Mouse (Mus musculus): Measurements from ENCODE around the gene Nrg3.

The Nrg3 gene

GRCm38 (mm10) chr14:39472790-39473761, at the start of gene Nrg3:
TSS of gene Nrg3 (minus strand) at chr14:39473088.
- DNase-seq, result no peak

GRCm38 (mm10) chr14:39508956-39509355, 36.1 kb upstream of the Nrg3 start:
- no peak for DNase-seq

GRCm38 (mm10) chr14:39473771-39474211, 903 bp upstream of the Nrg3 start:
- DNase-seq, result no peak

GRCm38 (mm10) chr14:39472146-39472751, 639 bp downstream of the Nrg3 start:
- no peak for DNase-seq

- no peak for DNase-seq
These were observed 1.5 kb downstream of the Nrg3 start for GRCm38 (mm10) chr14:39471236-39471981.

- DNase-seq, result no peak
These were observed 27.4 kb downstream of the Nrg3 start for GRCm38 (mm10) chr14:39445501-39445900.

GRCm38 (mm10) chr14:39428503-39428902, 44.4 kb downstream of the Nrg3 start:
- DNase-seq, result no peak

GRCm38 (mm10) chr14:39421874-39422273, 51.0 kb downstream of the Nrg3 start:
- DNase-seq, result no peak

- no peak for DNase-seq
These were observed 59.6 kb downstream of the Nrg3 start for GRCm38 (mm10) chr14:39413270-39413669.

- DNase-seq, result no peak
These were observed 86.0 kb downstream of the Nrg3 start for GRCm38 (mm10) chr14:39386845-39387244.

- DNase-seq, result no peak
These were observed 91.6 kb downstream of the Nrg3 start for GRCm38 (mm10) chr14:39381321-39381720.

GRCm38 (mm10) chr14:39373220-39373619, 99.7 kb downstream of the Nrg3 start:
- no peak for DNase-seq

- no peak for DNase-seq
These were observed 116.6 kb downstream of the Nrg3 start for GRCm38 (mm10) chr14:39356251-39356650.

- DNase-seq, result no peak
These were observed 120.7 kb downstream of the Nrg3 start for GRCm38 (mm10) chr14:39351979-39352737.

GRCm38 (mm10) chr14:39317424-39318110, 155.3 kb downstream of the Nrg3 start:
- DNase-seq, result no peak

GRCm38 (mm10) chr14:39314111-39314510, 158.8 kb downstream of the Nrg3 start:
- no peak for DNase-seq

- DNase-seq, result no peak
These were observed 207.8 kb downstream of the Nrg3 start for GRCm38 (mm10) chr14:39265121-39265520.

GRCm38 (mm10) chr14:39264422-39264821, 208.5 kb downstream of the Nrg3 start:
- no peak for DNase-seq

- DNase-seq, result no peak
These were observed 211.9 kb downstream of the Nrg3 start for GRCm38 (mm10) chr14:39261016-39261415.

- no peak for DNase-seq
These were observed 217.5 kb downstream of the Nrg3 start for GRCm38 (mm10) chr14:39255391-39255790.

- DNase-seq, result no peak
These were observed 232.6 kb downstream of the Nrg3 start for GRCm38 (mm10) chr14:39240267-39240666.

GRCm38 (mm10) chr14:39211472-39211871, 261.4 kb downstream of the Nrg3 start:
- DNase-seq, result no peak

Measured in B cell, adult 2 months (primary cell).